Mouse (Mus musculus) Muller cell, postnatal 12 days (primary cell): ENCODE measurements around the gene Jrkl.
A peak's percentile ranks its signal among the peaks of the same experiment; 100 is the strongest.

ENCODE experiments used
- DNase-seq: peaks from one replicate; pipeline ENCODE4 v3.0.0-alpha.2; 2015; ENCODE audit errors: inconsistent ontology term

Gene Jrkl

GRCm38 (mm10) chr9:13245481-13245880 is at the start of gene Jrkl:
Gene Jrkl (minus strand): TSS chr9:13245829.
- peak; percentile 20 for DNase-seq

- DNase-seq = no peak
Observed at GRCm38 (mm10) chr9:13287482-13287881, 41.9 kb upstream of the Jrkl start.

- no peak for DNase-seq
Observed at GRCm38 (mm10) chr9:13273219-13273618, 27.6 kb upstream of the Jrkl start.

- DNase-seq = no peak
Observed at GRCm38 (mm10) chr9:13260980-13261379, 15.4 kb upstream of the Jrkl start.

- no peak for DNase-seq
Observed at GRCm38 (mm10) chr9:13258173-13258572, 12.5 kb upstream of the Jrkl start.

GRCm38 (mm10) chr9:13256726-13257125 is 11.1 kb upstream of the Jrkl start:
- DNase-seq = no peak

- DNase-seq = no peak
Observed at GRCm38 (mm10) chr9:13251251-13251650, 5.6 kb upstream of the Jrkl start.

GRCm38 (mm10) chr9:13248104-13248503 is 2.5 kb upstream of the Jrkl start:
- no peak for DNase-seq

GRCm38 (mm10) chr9:13246815-13247638 is 1.4 kb upstream of the Jrkl start, which contains the start of gene Ccdc82:
Gene Ccdc82 (plus strand): TSS chr9:13246955.
- peak; percentile 95 for DNase-seq

- DNase-seq = peak; percentile 26
Observed at GRCm38 (mm10) chr9:13242321-13242720, 3.3 kb downstream of the Jrkl start.

GRCm38 (mm10) chr9:13231545-13232216 is 13.9 kb downstream of the Jrkl start:
- DNase-seq = peak; percentile 24

- no peak for DNase-seq
Observed at GRCm38 (mm10) chr9:13230553-13230952, 15.1 kb downstream of the Jrkl start.

- no peak for DNase-seq
Observed at GRCm38 (mm10) chr9:13225872-13226271, 19.8 kb downstream of the Jrkl start.

- DNase-seq = no peak
Observed at GRCm38 (mm10) chr9:13206369-13206768, 39.3 kb downstream of the Jrkl start.

GRCm38 (mm10) chr9:13203681-13204080 is 41.9 kb downstream of the Jrkl start:
- no peak for DNase-seq

GRCm38 (mm10) chr9:13203109-13203508 is 42.5 kb downstream of the Jrkl start:
- peak; percentile 1 for DNase-seq

GRCm38 (mm10) chr9:13200079-13200478 is 45.5 kb downstream of the Jrkl start:
- DNase-seq = peak; percentile 1

GRCm38 (mm10) chr9:13195762-13196161 is 49.9 kb downstream of the Jrkl start:
- DNase-seq = peak; percentile 30

GRCm38 (mm10) chr9:13195268-13195667 is 50.4 kb downstream of the Jrkl start:
- peak; percentile 61 for DNase-seq

- peak; percentile 25 for DNase-seq
Observed at GRCm38 (mm10) chr9:13194619-13195018, 51.0 kb downstream of the Jrkl start.
